Mouse (Mus musculus) thymus, adult 2 months (tissue): ENCODE measurements around the gene Nutf2-ps1. TPM values are rescaled to one million over a fixed set of nuclear protein-coding genes. Genes with fewer than 3 reads are reported as not detected.
"Not testable (repeated sequence)": the region's sequence is repeated elsewhere in the genome, so short reads cannot be mapped to it uniquely, and the experiment has no call there.

Experiments used
- DNase-seq: peaks from one replicate; pipeline ENCODE4 v3.0.0; 2021
- H3K27ac ChIP-seq: fragments of 200-500 bp; 2 replicates; pipeline ENCODE4 v1.5.1; 2012; ENCODE audit warnings: low read length, control low read depth; ENCODE audit not compliant: control insufficient read depth, insufficient read depth
- H3K27me3 ChIP-seq: fragments of 200-500 bp; 2 replicates; pipeline ENCODE4 v1.6.1; 2012; ENCODE audit warnings: mild to moderate bottlenecking, low read length, moderate library complexity, mixed read lengths; ENCODE audit not compliant: control insufficient read depth, insufficient read depth
- H3K36me3 ChIP-seq: fragments of 200-500 bp; 2 replicates; pipeline ENCODE4 v1.6.1; 2012; ENCODE audit warnings: mild to moderate bottlenecking, low read length, moderate library complexity; ENCODE audit not compliant: control insufficient read depth, insufficient read depth
- H3K4me1 ChIP-seq: fragments of 200-500 bp; replicated peaks from 2 replicates; pipeline ENCODE4 v1.6.1; 2012; ENCODE audit warnings: low read length; ENCODE audit not compliant: control insufficient read depth, insufficient read depth
- H3K4me3 ChIP-seq: fragments of 200-500 bp; 2 replicates; pipeline ENCODE4 v1.5.1; 2012; ENCODE audit warnings: mild to moderate bottlenecking, low read length, control low read depth, moderate library complexity; ENCODE audit not compliant: control insufficient read depth, insufficient read depth
- CTCF ChIP-seq: fragments of 200-500 bp; IDR thresholded peaks from 2 replicates; pipeline ENCODE4 v1.5.1; 2012; ENCODE audit warnings: mild to moderate bottlenecking, control low read depth, low read length, moderate library complexity, borderline replicate concordance; ENCODE audit not compliant: control insufficient read depth, poor library complexity, insufficient read depth; ENCODE audit errors: extremely low read depth
- POLR2A ChIP-seq: fragments of 200-500 bp; IDR thresholded peaks from 2 replicates; pipeline ENCODE4 v1.6.1; 2012; ENCODE audit warnings: mild to moderate bottlenecking, low read length, control low read depth, moderate library complexity; ENCODE audit not compliant: control insufficient read depth, poor library complexity, insufficient read depth; ENCODE audit errors: extremely low read depth
- WGBS: fragments of 180-500 bp; shearing (Covaris S2); methylation state at CpG from one replicate; pipeline ENCODE4 v1.1.7; 2018; 5-methylcytosine and 5-hydroxymethylcytosine counted together
- polyA plus RNA-seq: library from polyadenylated mRNA; depleted of rRNA; stranded (reverse); fragments of >200 nt; gene quantifications from 2 replicates; pipeline ENCODE4 v1.2.3, GENCODE M21; 2012

The Nutf2-ps1 gene
- polyA plus RNA-seq, 1 experiment, result 171 TPM

DNA sequence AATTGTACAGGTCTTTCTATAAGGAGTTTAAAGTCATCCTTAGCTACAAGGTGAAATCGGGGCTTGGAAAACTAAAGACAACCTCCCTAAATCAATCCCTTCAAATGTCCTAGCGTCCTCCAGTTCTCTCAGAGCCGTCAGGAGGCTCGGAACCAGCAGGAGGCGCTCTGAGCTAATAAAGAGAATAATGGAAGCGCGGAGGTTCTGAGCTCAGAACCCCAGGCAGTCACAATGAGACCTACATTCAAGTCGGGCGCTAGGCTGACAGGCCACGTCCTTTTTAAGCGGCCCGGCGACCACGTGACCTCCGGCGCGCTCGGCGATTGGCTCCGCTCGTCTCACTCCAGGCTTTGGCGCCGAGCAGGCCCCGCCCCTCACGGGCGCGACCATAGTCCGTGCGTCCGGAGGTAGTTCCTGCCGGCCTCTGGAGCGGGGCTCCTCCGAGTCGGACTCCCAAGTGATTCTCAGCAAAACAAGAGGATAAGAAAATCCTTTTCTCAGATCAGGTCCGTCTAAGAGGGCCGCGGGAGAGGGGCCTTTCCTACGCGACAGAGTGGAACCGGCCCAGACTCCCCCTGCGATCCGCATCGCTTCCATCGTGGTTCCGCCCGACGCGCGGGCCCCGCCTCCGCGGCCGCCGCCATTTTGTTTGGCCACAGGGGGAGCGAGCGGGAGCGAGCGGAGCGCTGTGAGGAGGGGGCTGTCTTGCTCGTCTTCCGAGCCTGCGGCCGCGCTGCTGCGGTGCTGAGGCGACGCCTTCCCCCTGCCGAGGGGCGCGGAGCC is 11.1 kb upstream of the Nutf2-ps1 start, which contains the start of gene Smc3:
Smc3 (plus strand) TSS at position 642 of the 783 bp plus-strand sequence.
- under 1% methylated on average over 70 of the region's 70 CpGs for WGBS
- H3K4me3 ChIP-seq, result peak within 1 kb of the TSS; percentile 72
- peak; percentile 99 for DNase-seq
- TF ChIP-seq POLR2A (peak; percentile 84), CTCF (peak; percentile 49; the same call in 1 of the 2 replicates)
- H3K36me3 ChIP-seq, result no peaks in the 10 kb centered on the region
- H3K27ac ChIP-seq, result peak within 1 kb of the TSS; percentile 44
- H3K27me3 ChIP-seq, result no peaks in the 10 kb centered on the region
- peaks cover 5% of the 10 kb centered on the region for H3K4me1 ChIP-seq

DNA sequence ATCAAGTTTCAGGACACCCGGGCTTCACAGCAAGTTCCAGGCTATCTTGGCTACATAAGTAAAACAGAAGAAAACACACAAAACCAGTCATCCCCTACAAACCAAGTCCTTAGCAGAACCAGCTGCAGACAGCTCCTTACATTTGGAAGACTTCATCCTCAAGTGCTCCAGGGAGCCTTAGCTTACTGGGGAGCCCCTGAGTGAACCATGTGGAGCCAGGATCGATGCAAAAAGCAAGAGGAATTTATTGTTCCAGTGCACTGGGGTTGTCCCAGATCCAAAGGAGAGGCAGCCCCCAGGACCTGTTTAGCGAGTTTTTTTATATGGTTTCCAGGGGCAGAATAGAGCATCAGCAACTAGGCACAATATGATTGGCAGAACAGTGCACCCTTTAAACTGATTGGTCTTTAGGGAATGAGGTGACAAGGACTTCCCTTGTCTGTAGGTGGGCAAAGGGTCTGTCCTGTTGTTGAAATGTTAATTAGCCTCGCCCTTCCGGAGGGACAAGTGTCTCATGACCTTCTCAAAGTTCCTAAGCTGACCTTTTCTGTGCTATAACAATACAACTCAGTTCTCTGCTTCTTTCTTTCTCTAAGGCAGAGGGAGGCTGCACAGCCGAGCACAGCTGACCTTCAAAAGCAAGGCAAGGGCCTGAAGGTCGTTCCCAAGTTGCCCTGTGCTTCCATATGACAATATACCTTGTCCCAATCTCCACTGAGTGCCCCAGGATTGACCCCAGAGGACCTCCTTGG is 8.0 kb upstream of the Nutf2-ps1 start:
- no peak for DNase-seq
- no peak overlapping the region for H3K4me3 ChIP-seq
- no peak overlapping the region for H3K27ac ChIP-seq
- no peak for TF ChIP-seq POLR2A
- no peak for TF ChIP-seq CTCF
- no peaks in the 10 kb centered on the region for H3K4me1 ChIP-seq
- H3K36me3 ChIP-seq, result no peaks in the 10 kb centered on the region
- WGBS, result 92% methylated on average over 7 of the region's 7 CpGs
- no peaks in the 10 kb centered on the region for H3K27me3 ChIP-seq

DNA sequence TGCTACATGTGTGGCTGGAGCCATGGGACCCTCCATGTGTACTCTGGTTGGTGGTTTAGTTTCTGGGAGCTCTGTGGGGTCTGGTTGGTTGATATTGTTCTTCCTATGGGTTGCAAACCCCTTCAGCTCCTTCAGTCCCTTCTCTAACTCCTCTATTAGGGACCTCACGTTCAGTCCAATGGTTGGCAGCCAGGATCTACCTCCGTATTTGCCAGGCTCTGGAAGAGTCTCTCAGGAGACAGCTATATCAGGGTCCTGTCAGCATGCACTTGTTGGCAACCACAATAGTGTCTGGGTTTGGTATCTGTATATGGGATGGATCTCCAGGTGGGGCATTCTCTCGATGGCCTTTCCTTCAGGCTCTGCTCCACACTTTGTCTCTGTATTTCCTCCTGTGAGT is 1.2 kb downstream of the Nutf2-ps1 start:
- 99% methylated on average over 3 of the region's 3 CpGs for WGBS
- not testable (repeated sequence) for H3K27me3 ChIP-seq, H3K27ac ChIP-seq, H3K36me3 ChIP-seq, H3K4me1 ChIP-seq, H3K4me3 ChIP-seq, DNase-seq

GRCm38 (mm10) chr19:53580271-53580670 is 8.6 kb downstream of the Nutf2-ps1 start:
- WGBS, result 94% methylated on average over 8 of the region's 8 CpGs
- not testable (repeated sequence) for DNase-seq

GRCm38 (mm10) chr19:53578597-53579252 is 10.1 kb downstream of the Nutf2-ps1 start:
- 18% methylated on average over 8 of the region's 8 CpGs for WGBS
- peak; percentile 69 for DNase-seq
- TF ChIP-seq POLR2A (no peak), CTCF (no peak)
- H3K27ac ChIP-seq, result no peak overlapping the region
- H3K4me1 ChIP-seq, result no peaks in the 10 kb centered on the region
- no peaks in the 10 kb centered on the region for H3K36me3 ChIP-seq
- no peaks in the 10 kb centered on the region for H3K27me3 ChIP-seq
- H3K4me3 ChIP-seq, result no peak overlapping the region

More at GRCm38 (mm10) chr19:53580271-53580670, 8.6 kb downstream of the Nutf2-ps1 start:
- not testable (repeated sequence) for H3K4me3 ChIP-seq, H3K36me3 ChIP-seq, H3K4me1 ChIP-seq, H3K27me3 ChIP-seq, H3K27ac ChIP-seq

- H3K27ac ChIP-seq, result no peak overlapping the region
- 94% methylated on average over 11 of the region's 11 CpGs for WGBS
- TF ChIP-seq POLR2A (no peak), CTCF (no peak)
These were observed 11.7 kb downstream of the Nutf2-ps1 start for GRCm38 (mm10) chr19:53577025-53577800.

More at GRCm38 (mm10) chr19:53577025-53577800, 11.7 kb downstream of the Nutf2-ps1 start:
- DNase-seq, result no peak
- Histone ChIP-seq H3K4me3 (no peak overlapping the region), H3K4me1 (no peaks in the 10 kb centered on the region), H3K36me3 (no peaks in the 10 kb centered on the region), H3K27me3 (no peaks in the 10 kb centered on the region)
